ENCODE assay signal across 16 mouse cellular contexts in genomic region chr16:84172080-84172479, GRCm38 (mm10).
"Had no signal": no experiment of that assay in that cellular context is flagged by ENCODE, and none has a peak within 500 bp of the region (broad histone marks: within the 10 kb centered on the region; RNA-seq: fewer than 3 reads in every experiment).

No protein-coding gene starts in this region.

- H3K9ac ChIP-seq: liver, embryonic 15.5 days; neural tube, embryonic 15.5 days had no signal

- H3K27ac ChIP-seq: kidney, postnatal 0 days; left cerebral cortex, adult 2 months; limb, embryonic 10.5 days; liver, embryonic 15.5 days; midbrain, embryonic 10.5 days; neural tube, embryonic 15.5 days had no signal

- ATAC-seq: lung, postnatal 0 days had no signal

- H3K9me3 ChIP-seq: limb, embryonic 10.5 days; liver, embryonic 15.5 days; midbrain, embryonic 10.5 days; neural tube, embryonic 15.5 days had no signal

- H3K4me2 ChIP-seq: liver, embryonic 11.5 days; liver, embryonic 15.5 days; neural tube, embryonic 15.5 days had no signal

- H3K4me1 ChIP-seq: limb, embryonic 10.5 days; liver, embryonic 15.5 days; midbrain, embryonic 10.5 days; neural tube, embryonic 15.5 days had no signal

- DNase-seq: kidney, adult 11 months; kidney, adult 9 months; kidney, postnatal 36 days; lung, adult 2 months; lung, postnatal 36 days; midbrain, embryonic 14.5 days; thymus, postnatal 14 days had no signal

- H3K36me3 ChIP-seq: limb, embryonic 10.5 days; liver, embryonic 15.5 days; midbrain, embryonic 10.5 days; neural tube, embryonic 15.5 days had no signal

- H3K27me3 ChIP-seq: liver, embryonic 15.5 days; neural tube, embryonic 15.5 days had no signal

- H3K4me3 ChIP-seq: left cerebral cortex, adult 2 months; limb, embryonic 10.5 days; liver, embryonic 15.5 days; midbrain, embryonic 10.5 days; myocyte; neural tube, embryonic 15.5 days had no signal
